ENCODE assay signal across 9 mouse cellular contexts in the genomic region with DNA sequence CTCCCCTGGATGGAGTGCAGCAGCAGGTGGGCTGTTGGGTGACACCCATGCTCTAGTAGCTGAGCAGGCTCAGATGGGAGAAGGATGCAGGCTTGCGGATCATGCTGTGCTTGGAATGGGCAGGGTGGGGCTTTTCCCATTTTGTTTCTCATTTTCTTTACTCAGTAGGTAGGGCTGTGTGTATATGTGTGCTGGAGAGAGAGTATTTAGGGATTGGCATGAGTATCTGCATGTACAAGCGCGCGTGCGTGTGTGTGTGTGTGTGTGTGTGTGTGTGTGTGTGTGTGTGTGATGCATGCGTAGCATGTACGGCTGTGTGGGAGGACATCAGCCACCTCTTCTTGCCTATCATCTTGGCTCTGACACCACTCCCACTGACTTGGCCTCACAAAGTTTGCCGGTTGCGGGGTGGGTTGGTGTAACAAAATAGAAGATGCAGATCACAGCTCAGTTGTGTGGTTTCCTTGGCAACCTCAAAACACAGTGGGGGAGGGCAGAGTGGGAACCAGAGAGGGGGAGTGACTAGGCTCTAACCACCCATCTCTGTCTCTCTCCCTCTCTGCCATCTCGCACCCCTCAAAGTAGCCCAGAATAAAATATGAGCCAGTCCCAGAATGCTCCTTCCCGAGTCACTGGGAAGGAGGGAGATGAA. TPM values are rescaled to one million over a fixed set of nuclear protein-coding genes. Genes with fewer than 3 reads are reported as not detected.
DNase-seq lines count a peak whose midpoint lies in the region; TF ChIP-seq lines count a peak whose summit lies in the region.
"Had no signal": no experiment of that assay in that cellular context is flagged by ENCODE, and none has a peak within 500 bp of the region (broad histone marks: within the 10 kb centered on the region; RNA-seq: fewer than 3 reads in every experiment).

No protein-coding gene starts in this region.

- H3K27me3 ChIP-seq in cerebellum, adult 2 months (ENCODE audit: control insufficient read depth, insufficient read depth, low read length) = no peaks in the 10 kb centered on the region

- DNase-seq in layer of hippocampus, adult 11-12 months (ENCODE audit: low spot score) = peak; percentile 53
- no peak for DNase-seq in layer of hippocampus, adult 9-10 months (ENCODE audit: low spot score)
- DNase-seq in frontal cortex, adult 2 months (ENCODE audit: extremely low spot score in 1 of 2, low spot score in 1 of 2) = peak; percentile 82 to 84
- peak; percentile 75 to 81 for DNase-seq in left cerebral cortex, postnatal 10 days (ENCODE audit: extremely low spot score in 1 of 2, low spot score in 2 of 2)
- DNase-seq in right cerebral cortex, postnatal 10 days (ENCODE audit: low spot score in 2 of 2) = peak; percentile 87 to 93
- no peak for DNase-seq in spleen, adult 18-20 months
- DNase-seq in cerebellum, adult 2 months = no peak
- no peak for DNase-seq in cerebellum, adult 9-10 months
- DNase-seq: cerebellum, adult 9-11 months had no signal

- no peaks in the 10 kb centered on the region; the same call in 1 of the 2 replicates for H3K4me1 ChIP-seq in cerebellum, adult 2 months (ENCODE audit: control insufficient read depth, insufficient read depth, low read length)

- intact Hi-C loops in left cerebral cortex, postnatal 10 days (cut with DNase I) = no loop called here

- TF ChIP-seq CTCF in cerebellum, adult 2 months (IDR thresholded peaks at IDR 0.05; ENCODE audit: borderline replicate concordance, insufficient read depth, low read depth, low read length) = no peak

- TF ChIP-seq POLR2A in cerebellum, adult 2 months (IDR thresholded peaks at IDR 0.05; ENCODE audit: borderline replicate concordance, insufficient read depth, low read length) = no peak

- no peak overlapping the region for H3K27ac ChIP-seq in cerebellum, adult 2 months (ENCODE audit: insufficient read depth, low read length)

- no peak overlapping the region for H3K4me3 ChIP-seq in cerebellum, adult 2 months (replicated peaks; ENCODE audit: insufficient read depth, low read depth, low read length)

- 75% methylated on average over 11 of the region's 11 CpGs for WGBS in cerebellum, adult 2 months

RNA-seq across cellular contexts. Expression of a gene that starts 41.4 kb away (rescaled TPM):
- 51.7 and 66.9 TPM in 2 replicates for polyA plus RNA-seq in frontal cortex, adult 2 months (2012; rRNA removed)
- 100 to 1,000 TPM; 257 to 273 TPM for total RNA-seq in left cerebral cortex, postnatal 10 days (2021)
- polyA plus RNA-seq in cerebellum, adult 2 months (2012; rRNA removed) = 18.7 and 19.8 TPM in 2 replicates

Comparison
In these comparisons a context has a peak if more than half of its experiments do, and no peak if none do; other contexts are left out.
1. DNase-seq: peak in layer of hippocampus, adult 11-12 months (single experiment), frontal cortex, adult 2 months (2 of 2), left cerebral cortex, postnatal 10 days (2 of 2) and right cerebral cortex, postnatal 10 days (2 of 2); none in layer of hippocampus, adult 9-10 months (single experiment), spleen, adult 18-20 months (0 of 2), cerebellum, adult 2 months (0 of 2) and cerebellum, adult 9-10 months (single experiment).